Mouse (Mus musculus): ENCODE measurements around the gene Fam213b. TPM values are rescaled to one million over a fixed set of nuclear protein-coding genes. Genes with fewer than 3 reads are reported as not detected.

Gene Fam213b
- polyA plus RNA-seq (2012; rRNA removed) = 54.8 and 120 TPM in 2 replicates

- peak; percentile 66 for DNase-seq (ENCODE audit: low read depth)
Measured at GRCm38 (mm10) chr4:154898506-154899446, at the start of gene Fam213b. Fam213b (minus strand) TSS chr4:154899135.

DNA sequence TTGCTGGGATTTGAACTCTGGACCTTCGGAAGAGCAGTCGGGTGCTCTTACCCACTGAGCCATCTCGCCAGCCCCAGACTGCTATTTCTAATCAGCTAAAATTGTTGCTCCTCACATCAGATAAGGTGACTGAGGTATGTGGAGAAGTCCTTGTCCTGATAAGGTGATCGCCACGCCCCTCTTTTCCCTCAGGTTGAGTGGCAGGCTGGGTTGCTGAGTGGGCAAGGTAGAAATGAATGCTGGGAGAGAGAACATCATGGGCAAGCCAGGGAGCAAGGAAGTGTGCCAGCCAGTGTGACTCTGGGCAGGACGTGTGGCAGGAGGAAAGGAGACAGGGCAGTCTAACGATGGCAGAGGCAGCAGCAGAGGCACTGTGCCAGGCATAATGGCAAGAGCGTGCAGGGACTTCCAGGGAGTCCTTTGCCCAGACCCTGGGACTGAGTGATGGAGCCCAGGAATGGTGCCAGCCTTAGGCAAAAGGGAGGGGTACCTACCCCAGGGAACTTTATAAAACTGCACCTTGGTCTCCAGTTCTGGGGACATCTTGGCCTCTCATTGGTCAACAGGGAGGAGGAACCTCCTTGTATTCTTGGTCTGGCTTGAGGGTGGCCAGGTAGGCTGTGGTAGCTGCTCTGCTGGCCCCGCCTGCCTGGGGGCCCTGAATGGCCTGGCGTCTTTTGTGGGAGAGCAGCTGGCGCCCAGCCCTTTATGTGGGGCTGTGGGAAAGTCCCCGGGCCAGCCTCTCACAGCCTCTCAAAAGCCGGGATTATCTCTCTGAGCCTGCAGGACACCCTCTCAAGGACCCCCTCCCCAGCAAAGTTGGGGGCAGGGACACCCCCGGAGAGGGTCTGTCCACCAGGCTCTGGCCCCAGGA is 49.4 kb upstream of the Fam213b start:
- no peak for DNase-seq (ENCODE audit: low read depth)

DNA sequence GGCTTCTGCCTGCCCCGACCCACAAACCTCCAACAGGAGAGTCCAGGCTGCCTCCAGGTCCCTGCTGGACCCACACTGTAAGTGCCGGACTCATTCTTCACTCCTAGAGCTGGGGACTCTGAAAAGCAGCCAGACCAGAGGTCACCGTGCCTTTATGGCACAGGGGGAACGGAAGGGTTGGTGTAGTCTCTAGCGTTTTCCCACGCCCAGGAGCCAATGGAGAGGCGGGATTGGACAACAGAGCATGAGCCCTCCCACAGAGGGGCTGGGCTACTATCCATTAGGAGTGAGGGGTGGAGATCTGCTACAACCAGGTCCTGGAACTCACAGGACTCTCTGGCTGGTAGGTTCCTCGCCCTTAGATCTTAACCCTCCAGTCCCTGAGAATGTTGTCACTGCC is 47.4 kb upstream of the Fam213b start:
- peak; percentile 67 for DNase-seq (ENCODE audit: low read depth)

DNA sequence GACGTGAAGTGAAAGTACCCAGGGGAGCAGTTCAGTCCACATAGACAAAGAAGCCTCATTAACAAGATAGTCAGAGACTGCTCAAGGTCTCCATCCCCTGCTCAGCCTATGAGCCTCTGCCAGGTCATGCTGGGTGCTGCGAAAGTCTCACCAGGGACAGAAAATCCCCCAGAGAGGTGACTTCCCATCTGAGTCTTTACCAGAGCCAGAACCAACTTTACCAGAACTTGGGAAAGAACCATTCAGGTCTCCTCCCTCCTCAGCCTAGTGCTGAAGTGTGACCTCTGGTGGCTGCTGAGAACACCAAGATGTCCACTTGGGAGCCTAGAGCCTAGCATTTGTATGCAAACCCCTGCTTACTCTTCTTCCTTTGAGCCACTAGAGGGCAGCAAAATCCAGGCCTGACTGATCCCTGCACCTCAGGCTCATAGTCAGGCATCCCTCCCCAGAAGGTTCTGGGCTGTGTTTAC is 45.2 kb upstream of the Fam213b start:
- DNase-seq (ENCODE audit: low read depth) = no peak

DNA sequence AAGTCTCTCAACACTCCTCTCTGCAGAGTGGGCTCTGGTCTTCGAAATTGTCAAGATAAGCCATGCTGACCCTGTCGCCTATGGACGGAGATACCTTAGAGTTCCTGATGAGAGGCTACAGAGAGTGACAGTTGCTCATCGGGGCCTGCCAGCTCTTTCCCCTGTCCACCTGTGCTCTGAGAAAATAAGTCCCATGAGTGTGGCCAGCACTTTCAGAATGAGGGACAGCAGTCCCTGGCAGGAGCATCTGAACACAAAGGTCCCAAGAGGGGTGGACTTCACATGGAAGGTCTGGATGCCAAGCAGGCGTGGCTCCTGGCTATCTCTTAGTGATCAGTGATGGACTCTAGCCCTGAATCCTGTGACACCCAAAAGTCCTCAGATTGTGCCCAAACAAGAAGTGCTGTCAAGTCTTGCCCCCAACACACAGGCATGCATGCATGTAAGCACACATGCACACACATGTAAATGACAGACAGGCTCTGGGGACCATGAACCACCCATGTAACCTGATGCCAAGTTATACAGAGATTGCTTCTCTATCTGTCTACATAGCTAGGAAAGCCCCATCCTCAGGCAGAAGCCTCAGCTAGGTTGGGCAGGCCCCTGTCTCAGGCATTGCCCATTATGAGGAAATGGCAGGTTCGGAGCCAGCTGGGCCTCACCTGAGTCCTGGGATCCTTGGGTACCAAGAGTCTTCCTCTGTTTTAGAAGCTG is 44.5 kb upstream of the Fam213b start:
- no peak for DNase-seq (ENCODE audit: low read depth)

DNA sequence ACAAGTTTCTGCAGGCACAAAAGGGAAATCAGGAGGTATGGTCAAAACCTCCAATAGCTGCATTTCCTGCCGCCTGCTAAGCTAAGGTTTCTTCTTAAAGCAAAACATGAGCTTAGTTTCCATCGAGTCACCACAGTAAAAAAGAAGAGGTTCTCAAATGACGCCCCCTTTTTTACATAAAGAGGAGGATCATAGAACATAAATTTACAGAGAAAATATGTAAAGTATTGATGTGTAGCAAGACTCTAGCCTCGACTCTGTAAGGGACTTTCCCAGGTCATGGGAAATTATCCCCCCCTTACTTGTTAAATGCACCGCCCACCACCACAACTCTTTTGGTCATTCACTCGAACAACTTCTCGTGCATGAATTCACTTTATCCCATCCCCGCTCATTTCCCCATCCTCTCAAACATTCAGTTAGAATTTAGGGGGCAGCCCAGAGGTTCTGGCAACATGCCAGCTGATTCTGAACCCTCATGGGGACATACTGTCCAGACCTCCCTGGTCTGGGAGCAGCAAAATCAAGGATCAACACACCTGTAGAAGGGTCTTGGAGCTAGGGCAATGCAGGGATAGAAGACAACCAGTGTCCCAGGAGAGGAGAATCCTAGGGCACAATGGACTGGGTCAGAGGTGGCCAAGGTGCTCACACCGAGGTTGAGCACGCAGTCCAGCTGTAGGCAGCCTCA is 43.8 kb upstream of the Fam213b start:
- no peak for DNase-seq (ENCODE audit: low read depth)

DNA sequence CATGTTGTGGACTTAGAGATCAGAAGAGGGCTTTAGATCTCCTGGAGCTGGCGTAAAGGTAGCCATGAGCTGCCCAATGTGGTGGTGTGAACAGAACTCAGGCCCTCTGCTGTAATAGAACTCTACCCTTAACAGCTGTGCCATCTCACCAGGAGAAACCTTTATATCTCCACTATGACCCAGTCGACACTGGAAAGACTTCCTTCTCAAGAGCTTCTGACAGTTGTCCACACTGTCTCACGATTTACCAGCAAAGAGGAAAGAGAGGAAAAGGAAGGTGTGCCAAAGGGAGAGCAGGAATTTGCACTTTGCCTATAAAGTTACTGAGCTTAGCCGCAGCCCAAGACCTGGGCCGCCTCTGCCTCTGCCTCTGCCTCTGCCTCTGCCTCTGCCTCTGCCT is 42.9 kb upstream of the Fam213b start:
- no peak for DNase-seq (ENCODE audit: low read depth)

GRCm38 (mm10) chr4:154940156-154940555 is 41.2 kb upstream of the Fam213b start:
- DNase-seq (ENCODE audit: low read depth) = no peak

DNA sequence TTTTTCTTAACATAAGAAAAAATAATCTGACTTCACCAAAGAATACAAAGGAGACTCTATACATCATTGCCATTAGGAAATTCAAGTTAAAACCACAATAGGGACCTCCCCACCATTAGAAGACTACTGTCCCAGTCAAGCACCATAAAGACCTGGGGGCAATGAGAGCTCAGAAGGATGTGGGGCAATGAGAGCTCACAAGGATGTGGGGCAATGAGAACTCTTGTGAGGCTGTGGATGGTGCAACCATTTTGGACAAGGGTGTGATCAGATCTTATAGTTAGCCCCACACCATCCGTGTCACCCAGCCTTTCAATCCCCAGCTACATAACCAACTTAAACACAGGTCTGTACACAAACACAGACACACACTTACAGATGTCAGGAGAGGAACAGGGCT is 38.8 kb upstream of the Fam213b start:
- no peak for DNase-seq (ENCODE audit: low read depth)

DNA sequence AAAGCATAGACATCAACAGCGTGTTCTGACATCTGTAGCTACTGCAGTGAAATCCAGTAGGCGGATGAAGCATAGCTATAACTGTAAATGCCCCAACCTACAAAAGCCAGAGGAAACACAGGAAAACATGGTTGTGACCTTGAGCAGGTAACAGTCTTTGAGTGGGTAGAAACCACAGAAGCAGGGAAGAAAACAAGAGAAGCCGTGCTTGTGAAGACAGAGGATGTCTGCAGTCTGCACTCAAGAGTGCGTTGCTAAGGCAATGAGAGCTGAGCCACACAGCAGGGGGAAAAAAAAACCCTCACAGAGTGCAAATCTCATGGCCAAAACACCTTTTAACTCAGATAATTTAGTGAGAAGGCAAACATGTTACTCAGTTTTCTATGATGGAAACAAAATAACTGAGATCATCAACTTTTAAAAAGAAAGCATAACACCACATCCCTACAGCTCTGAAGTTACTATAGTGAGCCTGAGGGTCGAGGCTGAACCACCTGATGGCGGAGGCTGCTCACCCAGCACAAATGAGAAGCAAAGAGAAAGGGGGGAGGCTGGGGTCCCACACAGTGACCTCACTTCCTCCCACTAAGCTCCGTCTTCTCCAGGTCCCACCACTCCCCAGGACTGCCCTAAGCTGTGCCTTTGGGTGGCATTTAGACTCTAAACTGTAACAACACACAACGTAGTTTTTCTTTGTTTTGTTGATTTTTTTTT is 37.8 kb upstream of the Fam213b start:
- no peak for DNase-seq (ENCODE audit: low read depth)

DNA sequence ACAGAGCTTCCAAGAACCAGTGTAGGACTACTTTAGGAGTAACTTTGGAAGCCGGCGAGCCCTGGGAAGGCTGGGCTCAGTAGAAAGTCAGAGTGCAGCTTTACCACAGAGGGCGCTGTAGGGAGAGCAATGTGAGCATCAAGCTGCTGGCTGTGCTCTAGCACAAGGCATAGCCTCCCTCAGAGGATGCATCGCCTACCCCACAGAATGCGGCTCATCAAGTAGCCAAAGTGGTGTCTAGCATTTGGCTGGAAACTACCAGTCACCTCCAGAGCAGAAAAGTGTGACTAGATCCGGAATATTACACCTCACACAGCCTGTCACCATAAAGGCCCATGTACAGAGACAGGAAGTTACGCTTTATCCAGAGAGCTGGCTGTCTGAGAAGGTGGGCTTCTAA is 36.9 kb upstream of the Fam213b start:
- no peak for DNase-seq (ENCODE audit: low read depth)

DNA sequence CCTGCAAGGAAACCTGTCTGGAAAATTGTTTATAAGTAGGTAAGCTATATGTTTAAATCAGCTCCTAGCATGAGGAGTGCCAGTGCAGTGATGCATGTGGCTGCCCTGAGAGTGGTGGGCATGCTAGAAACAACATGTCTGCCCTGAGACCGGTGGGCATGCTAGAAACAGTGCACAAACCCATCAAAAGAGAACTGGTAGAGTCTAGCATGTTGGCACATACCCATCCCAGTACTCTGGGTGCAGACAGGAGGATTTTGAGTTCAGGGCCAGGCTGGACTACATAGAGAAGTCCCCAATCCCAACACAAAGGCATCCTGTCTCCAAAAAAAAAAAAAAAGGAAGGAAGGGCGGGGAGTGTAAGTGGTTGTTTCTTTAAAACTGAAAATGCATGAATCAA is 35.9 kb upstream of the Fam213b start:
- DNase-seq (ENCODE audit: low read depth) = no peak

DNA sequence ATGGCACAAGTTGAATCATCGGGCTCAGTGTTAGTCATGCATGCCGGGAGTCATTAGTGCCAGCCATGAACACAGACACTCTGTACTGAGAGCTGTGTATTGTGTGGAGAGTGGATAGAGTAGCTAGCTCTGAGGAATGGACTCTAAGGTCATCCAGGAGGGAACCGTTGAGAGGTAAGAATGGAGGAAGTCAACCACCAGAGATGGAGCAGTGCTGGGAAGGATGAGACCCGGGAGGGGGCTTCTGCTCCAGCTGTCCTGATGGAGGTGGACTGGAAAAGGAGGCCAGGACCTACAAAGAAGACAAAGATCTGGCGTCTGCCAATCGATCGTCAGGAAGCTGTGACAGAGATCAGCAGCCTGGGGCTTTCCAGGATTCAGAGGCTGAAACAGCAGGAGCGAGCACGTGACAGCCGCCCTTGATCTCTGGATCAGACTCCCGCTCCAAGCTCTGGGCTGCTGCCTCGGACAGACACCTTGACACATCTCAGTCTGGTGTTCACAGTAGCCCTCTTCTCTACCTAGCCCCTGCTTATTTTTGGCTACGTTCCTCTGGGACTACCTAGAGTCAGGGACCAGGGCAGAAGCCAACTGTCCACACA is 34.5 kb upstream of the Fam213b start:
- no peak for DNase-seq (ENCODE audit: low read depth)

GRCm38 (mm10) chr4:154929088-154929660 is 30.2 kb upstream of the Fam213b start:
- DNase-seq (ENCODE audit: low read depth) = no peak

- no peak for DNase-seq (ENCODE audit: low read depth)
Measured at GRCm38 (mm10) chr4:154928395-154929087, 29.6 kb upstream of the Fam213b start, which contains the start of gene Tnfrsf14. Tnfrsf14 (minus strand) TSS chr4:154928563.

DNA sequence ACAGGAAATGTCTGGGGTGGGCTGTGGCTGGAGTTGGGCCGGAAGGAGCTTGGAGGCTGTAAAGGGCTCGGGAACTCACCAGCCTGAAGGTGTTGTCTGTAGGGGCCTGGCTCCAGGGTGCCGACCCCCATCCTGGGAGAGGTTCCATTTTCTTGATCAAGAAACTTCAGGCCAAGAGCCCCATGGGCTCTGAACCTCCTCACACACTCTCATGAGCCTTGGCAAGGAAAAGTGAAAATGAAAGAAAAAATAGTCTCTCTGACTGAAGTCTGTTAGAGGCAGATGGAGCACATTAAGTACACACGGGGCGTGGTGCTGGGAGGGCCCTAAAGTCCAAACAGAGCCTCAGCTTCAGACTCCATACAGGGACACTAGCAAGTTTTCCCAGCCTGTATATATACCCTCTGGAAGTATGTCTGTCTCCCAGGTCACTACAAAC is 29.0 kb upstream of the Fam213b start:
- no peak for DNase-seq (ENCODE audit: low read depth)

GRCm38 (mm10) chr4:154926969-154927898 is 28.3 kb upstream of the Fam213b start:
- DNase-seq (ENCODE audit: low read depth) = no peak

GRCm38 (mm10) chr4:154925413-154925812 is 26.5 kb upstream of the Fam213b start:
- no peak for DNase-seq (ENCODE audit: low read depth)

All from gonadal fat pad, adult 2 months (tissue).